Mouse (Mus musculus) kidney, embryonic 15.5 days (tissue): ENCODE measurements at regions not wholly inside any gene's neighbourhood (a gene's known extent, or its start where the extent isn't known, plus 50 kb on each side); places are given as distances from the start of the nearest gene placed in this dataset.

Experiments used
- ATAC-seq: fragments of 200-750 bp; cut with Nextera tagmentation; replicated peaks from 2 replicates; pipeline ENCODE4 v1.8.0; 2017; ENCODE audit warnings: moderate TSS enrichment; ENCODE audit not compliant: low FRiP score
- H3K27ac ChIP-seq: fragments of 300-500 bp; sonication (generic); 2 replicates; pipeline ENCODE4 v1.5.1; 2015; ENCODE audit warnings: mild to moderate bottlenecking, inconsistent platforms
- H3K27me3 ChIP-seq: fragments of 300-500 bp; sonication (generic); 2 replicates; pipeline ENCODE4 v1.6.1; 2015; ENCODE audit warnings: inconsistent platforms
- H3K36me3 ChIP-seq: fragments of 300-500 bp; sonication (generic); 2 replicates; pipeline ENCODE4 v1.6.1; 2015; ENCODE audit warnings: inconsistent platforms
- H3K4me1 ChIP-seq: fragments of 300-500 bp; sonication (generic); 2 replicates; pipeline ENCODE4 v1.6.1; 2015; ENCODE audit warnings: inconsistent platforms
- H3K4me2 ChIP-seq: fragments of 300-500 bp; sonication (generic); 2 replicates; pipeline ENCODE4 v1.6.1; 2015; ENCODE audit warnings: moderate library complexity, mild to moderate bottlenecking, inconsistent platforms
- H3K4me3 ChIP-seq: fragments of 300-500 bp; sonication (generic); replicated peaks from 2 replicates; pipeline ENCODE4 v1.5.1; 2015; ENCODE audit warnings: mild to moderate bottlenecking, inconsistent platforms
- H3K9ac ChIP-seq: fragments of 300-500 bp; sonication (generic); 2 replicates; pipeline ENCODE4 v1.6.1; 2015; ENCODE audit warnings: mild to moderate bottlenecking, inconsistent platforms
- H3K9me3 ChIP-seq: fragments of 300-500 bp; sonication (generic); replicated peaks from 2 replicates; pipeline ENCODE4 v1.6.1; 2016; ENCODE audit warnings: inconsistent platforms
- WGBS: fragments of 180-500 bp; shearing (Covaris S2); methylation state at CpG from one replicate; pipeline ENCODE4 v1.1.7; 2015; ENCODE audit warnings: mixed read lengths; 5-methylcytosine and 5-hydroxymethylcytosine counted together

- H3K4me2 ChIP-seq: no peak overlapping the region
- no peaks in the 10 kb centered on the region for H3K4me1 ChIP-seq
- H3K36me3 ChIP-seq: no peaks in the 10 kb centered on the region
- ATAC-seq: no peak
- no peaks in the 10 kb centered on the region for H3K27me3 ChIP-seq
- no peak overlapping the region for H3K27ac ChIP-seq
- no peak overlapping the region for H3K4me3 ChIP-seq
- H3K9ac ChIP-seq: no peak overlapping the region
- H3K9me3 ChIP-seq: no peaks in the 10 kb centered on the region
- 62% methylated on average over 9 of the region's 9 CpGs for WGBS
These were observed 84.5 kb upstream of the Bmp2 start for GRCm38 (mm10) chr2:133467170-133468168.

- Histone ChIP-seq H3K9ac (no peak overlapping the region), H3K4me2 (no peak overlapping the region), H3K4me1 (0 out of 2 replicates have a peak, but pooled peaks cover 3% of the 10 kb centered on the region), H3K36me3 (no peaks in the 10 kb centered on the region), H3K27me3 (no peaks in the 10 kb centered on the region), H3K27ac (no peak overlapping the region), H3K9me3 (no peaks in the 10 kb centered on the region), H3K4me3 (no peak overlapping the region)
- 46% methylated on average over 5 of the region's 5 CpGs for WGBS
- ATAC-seq: 0 out of 2 replicates have a peak, but pooled peaks have one; percentile 43
These were observed 78.8 kb upstream of the Bmp2 start for GRCm38 (mm10) chr2:133472966-133473744.

GRCm38 (mm10) chr2:133474174-133474573 is 77.8 kb upstream of the Bmp2 start:
- H3K9me3 ChIP-seq: no peaks in the 10 kb centered on the region
- H3K27me3 ChIP-seq: no peaks in the 10 kb centered on the region
- H3K4me1 ChIP-seq: 0 out of 2 replicates have a peak, but pooled peaks cover 3% of the 10 kb centered on the region
- H3K4me2 ChIP-seq: no peak overlapping the region
- H3K4me3 ChIP-seq: no peak overlapping the region
- no peak overlapping the region for H3K27ac ChIP-seq
- H3K9ac ChIP-seq: no peak overlapping the region
- H3K36me3 ChIP-seq: no peaks in the 10 kb centered on the region
- 72% methylated on average over 1 of the region's 1 CpGs for WGBS
- ATAC-seq: no peak

- 78% methylated on average over 3 of the region's 3 CpGs for WGBS
- H3K4me2 ChIP-seq: no peak overlapping the region
- no peak for ATAC-seq
- no peak overlapping the region for H3K27ac ChIP-seq
- H3K9ac ChIP-seq: no peak overlapping the region
- H3K4me3 ChIP-seq: no peak overlapping the region
- H3K27me3 ChIP-seq: no peaks in the 10 kb centered on the region
- no peaks in the 10 kb centered on the region for H3K4me1 ChIP-seq
- H3K36me3 ChIP-seq: no peaks in the 10 kb centered on the region
- H3K9me3 ChIP-seq: no peaks in the 10 kb centered on the region
These were observed 71.1 kb upstream of the Bmp2 start for GRCm38 (mm10) chr2:133480870-133481269.

- no peak overlapping the region for H3K4me2 ChIP-seq
- H3K36me3 ChIP-seq: no peaks in the 10 kb centered on the region
- no peaks in the 10 kb centered on the region for H3K9me3 ChIP-seq
- no peak overlapping the region for H3K4me3 ChIP-seq
- no peaks in the 10 kb centered on the region for H3K27me3 ChIP-seq
- WGBS: 84% methylated on average over 6 of the region's 6 CpGs
- no peak for ATAC-seq
- H3K27ac ChIP-seq: no peak overlapping the region
- H3K9ac ChIP-seq: no peak overlapping the region
- H3K4me1 ChIP-seq: no peaks in the 10 kb centered on the region
These were observed 70.7 kb upstream of the Bmp2 start for GRCm38 (mm10) chr2:133481305-133481704.

GRCm38 (mm10) chr2:133481785-133482184 is 70.2 kb upstream of the Bmp2 start:
- no peak for ATAC-seq
- Histone ChIP-seq H3K9ac (no peak overlapping the region), H3K27me3 (no peaks in the 10 kb centered on the region), H3K27ac (no peak overlapping the region), H3K36me3 (no peaks in the 10 kb centered on the region), H3K4me1 (no peaks in the 10 kb centered on the region), H3K4me2 (no peak overlapping the region), H3K4me3 (no peak overlapping the region), H3K9me3 (no peaks in the 10 kb centered on the region)
- 93% methylated on average over 3 of the region's 3 CpGs for WGBS

- no peak overlapping the region for H3K4me3 ChIP-seq
- H3K27ac ChIP-seq: no peak overlapping the region
- ATAC-seq: no peak
- H3K4me2 ChIP-seq: no peak overlapping the region
- no peaks in the 10 kb centered on the region for H3K27me3 ChIP-seq
- no peak overlapping the region for H3K9ac ChIP-seq
- peaks cover 8% of the 10 kb centered on the region; the same call in 1 of the 2 replicates for H3K4me1 ChIP-seq
- 71% methylated on average over 3 of the region's 3 CpGs for WGBS
- no peaks in the 10 kb centered on the region for H3K9me3 ChIP-seq
- H3K36me3 ChIP-seq: no peaks in the 10 kb centered on the region
These were observed 56.5 kb upstream of the Bmp2 start for GRCm38 (mm10) chr2:133495443-133495842.

- H3K9me3 ChIP-seq: no peaks in the 10 kb centered on the region
- H3K27me3 ChIP-seq: no peaks in the 10 kb centered on the region
- no peak overlapping the region for H3K27ac ChIP-seq
- H3K9ac ChIP-seq: no peak overlapping the region
- no peak overlapping the region for H3K4me3 ChIP-seq
- H3K4me2 ChIP-seq: no peak overlapping the region
- H3K4me1 ChIP-seq: peaks cover 8% of the 10 kb centered on the region; the same call in 1 of the 2 replicates
- no peak for ATAC-seq
- no peaks in the 10 kb centered on the region for H3K36me3 ChIP-seq
These were observed 55.6 kb upstream of the Bmp2 start for GRCm38 (mm10) chr2:133496389-133496788.

- Histone ChIP-seq H3K4me2 (no peak overlapping the region), H3K4me1 (peaks cover 8% of the 10 kb centered on the region; the same call in 1 of the 2 replicates), H3K9ac (no peak overlapping the region), H3K9me3 (no peaks in the 10 kb centered on the region), H3K4me3 (no peak overlapping the region), H3K27ac (no peak overlapping the region), H3K27me3 (no peaks in the 10 kb centered on the region), H3K36me3 (no peaks in the 10 kb centered on the region)
- ATAC-seq: no peak
- 88% methylated on average over 4 of the region's 4 CpGs for WGBS
These were observed 54.9 kb upstream of the Bmp2 start for GRCm38 (mm10) chr2:133497071-133497470.

- ATAC-seq: no peak
- H3K9me3 ChIP-seq: no peaks in the 10 kb centered on the region
- H3K4me3 ChIP-seq: no peak overlapping the region
- H3K9ac ChIP-seq: no peak overlapping the region
- H3K36me3 ChIP-seq: no peaks in the 10 kb centered on the region
- H3K4me2 ChIP-seq: no peak overlapping the region
- WGBS: 75% methylated on average over 8 of the region's 8 CpGs
- no peaks in the 10 kb centered on the region for H3K27me3 ChIP-seq
- no peak overlapping the region for H3K27ac ChIP-seq
- H3K4me1 ChIP-seq: peaks cover 8% of the 10 kb centered on the region; the same call in 1 of the 2 replicates
These were observed 54.3 kb upstream of the Bmp2 start for GRCm38 (mm10) chr2:133497541-133498185.

GRCm38 (mm10) chr2:133498186-133498571 is 53.8 kb upstream of the Bmp2 start:
- 69% methylated on average over 2 of the region's 2 CpGs for WGBS
- H3K4me2 ChIP-seq: no peak overlapping the region; the same call in 1 of the 2 replicates
- no peaks in the 10 kb centered on the region for H3K9me3 ChIP-seq
- peaks cover 8% of the 10 kb centered on the region; the same call in 1 of the 2 replicates for H3K4me1 ChIP-seq
- no peak overlapping the region for H3K27ac ChIP-seq
- H3K36me3 ChIP-seq: no peaks in the 10 kb centered on the region
- no peak for ATAC-seq
- H3K4me3 ChIP-seq: no peak overlapping the region
- H3K27me3 ChIP-seq: no peaks in the 10 kb centered on the region
- H3K9ac ChIP-seq: no peak overlapping the region
